In the genomic region with DNA sequence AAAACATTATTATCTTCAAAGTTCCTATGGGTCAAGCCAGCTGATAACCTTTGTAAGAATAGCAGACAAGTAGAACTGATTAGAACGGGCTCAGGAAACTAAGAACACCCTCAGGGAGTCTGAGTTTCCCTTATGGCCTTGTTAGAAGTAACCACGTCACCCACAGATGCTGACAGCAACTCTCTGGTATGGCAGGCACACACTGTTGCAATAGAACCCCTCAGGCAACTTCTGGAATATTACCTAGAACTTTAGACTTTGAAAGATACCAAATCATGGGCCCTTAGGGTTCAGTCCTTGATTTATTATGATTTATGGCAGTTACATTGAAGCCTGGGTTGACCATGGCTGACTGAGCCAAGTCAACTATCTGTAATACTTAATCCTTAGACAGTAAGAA, we compare ENCODE assay signal across 17 mouse cellular contexts. TPM values are rescaled to one million over a fixed set of nuclear protein-coding genes. Genes with fewer than 3 reads are reported as not detected.
"Had no signal": no experiment of that assay in that cellular context is flagged by ENCODE, and none has a peak within 500 bp of the region (broad histone marks: within the 10 kb centered on the region; RNA-seq: fewer than 3 reads in every experiment).

No protein-coding gene starts in this region.

- H3K27me3 ChIP-seq: limb, embryonic 15.5 days; liver, embryonic 12.5 days; megakaryocyte, embryonic 14.5 days; midbrain, embryonic 12.5 days had no signal

- H3K9me3 ChIP-seq: limb, embryonic 15.5 days; liver, embryonic 12.5 days; midbrain, embryonic 12.5 days had no signal

- H3K4me1 ChIP-seq: limb, embryonic 15.5 days; liver, embryonic 12.5 days; midbrain, embryonic 12.5 days had no signal

- H3K4me3 ChIP-seq: limb, embryonic 15.5 days; liver, embryonic 12.5 days; megakaryocyte, embryonic 14.5 days; midbrain, embryonic 12.5 days had no signal

- ATAC-seq: liver, embryonic 12.5 days had no signal

- H3K27ac ChIP-seq: limb, embryonic 15.5 days; liver, embryonic 12.5 days; macrophage; midbrain, embryonic 12.5 days had no signal

- DNase-seq: layer of hippocampus, adult 9-11 months; layer of hippocampus, postnatal 36 days; lung, embryonic 14.5 days; lung, postnatal 14 days; right cerebral cortex, postnatal 14 days; thymus, postnatal 36 days had no signal

- H3K36me3 ChIP-seq: limb, embryonic 15.5 days; liver, embryonic 12.5 days; midbrain, embryonic 12.5 days had no signal

- H3K4me2 ChIP-seq: limb, embryonic 15.5 days; liver, embryonic 12.5 days; lung, embryonic 14.5 days; midbrain, embryonic 12.5 days had no signal

- H3K9ac ChIP-seq: limb, embryonic 15.5 days; liver, embryonic 12.5 days; lung, embryonic 14.5 days; midbrain, embryonic 12.5 days had no signal

RNA-seq across cellular contexts. Expression of a gene that starts 23.6 kb away (rescaled TPM):
- polyA plus RNA-seq: lung, embryonic 14.5 days; midbrain, embryonic 12.5 days had no signal

RNA-seq across cellular contexts. Expression of a gene that starts 27.2 kb away (rescaled TPM):
- total RNA-seq: layer of hippocampus, postnatal 36 days had no signal
- polyA plus RNA-seq: kidney, embryonic 14.5 days; limb, embryonic 11.5 days; limb, embryonic 15.5 days; liver, embryonic 12.5 days; liver, embryonic 16.5 days; lung, embryonic 14.5 days; macrophage; midbrain, embryonic 12.5 days; neural tube, embryonic 14.5 days; stomach, embryonic 16.5 days; thymus, postnatal 0 days had no signal

RNA-seq across cellular contexts. Expression of a gene that starts 43.4 kb away (rescaled TPM):
- polyA plus RNA-seq: kidney, embryonic 14.5 days; limb, embryonic 11.5 days; limb, embryonic 15.5 days; liver, embryonic 12.5 days; liver, embryonic 16.5 days; lung, embryonic 14.5 days; macrophage; midbrain, embryonic 12.5 days; neural tube, embryonic 14.5 days; stomach, embryonic 16.5 days; thymus, postnatal 0 days had no signal
